Mouse (Mus musculus): ENCODE data around the gene Ppp2r5e. TPM values are rescaled to one million over a fixed set of nuclear protein-coding genes. Genes with fewer than 3 reads are reported as not detected.

Ppp2r5e gene
- polyA plus RNA-seq, 1 experiment from 2014 or later = 19.9 TPM

- TF ChIP-seq CTCF (IDR thresholded peaks at IDR 0.05; ENCODE audit: low read depth) = no peak
Measured at GRCm38 (mm10) chr12:75515301-75515906, 80.6 kb downstream of the Ppp2r5e start.

GRCm38 (mm10) chr12:75511520-75511919, 84.5 kb downstream of the Ppp2r5e start:
- Histone ChIP-seq H3K4me2 (no peak overlapping the region), H3K36me3 (ENCODE audit: insufficient read depth) (peaks cover 16% of the 10 kb centered on the region; the same call in 1 of the 2 replicates), H3K27ac (ENCODE audit: low read depth) (no peak overlapping the region), H3K9me3 (ENCODE audit: low read depth, low read length) (no peaks in the 10 kb centered on the region), H3K27me3 (ENCODE audit: insufficient read depth, low read length) (no peaks in the 10 kb centered on the region), H3K4me1 (ENCODE audit: insufficient read depth) (no peaks in the 10 kb centered on the region), H3K4me3 (ENCODE audit: low read depth, low read length) (no peak overlapping the region), H3K9ac (no peak overlapping the region)
- ATAC-seq (ENCODE audit: insufficient read depth) (no peak), DNase-seq (no peak)
- no peak for TF ChIP-seq CTCF (IDR thresholded peaks at IDR 0.05; ENCODE audit: low read depth)
- 90% methylated on average over 2 of the region's 2 CpGs for WGBS

More at GRCm38 (mm10) chr12:75515301-75515906, 80.6 kb downstream of the Ppp2r5e start:
- DNase-seq (no peak), ATAC-seq (ENCODE audit: insufficient read depth) (no peak)
- Histone ChIP-seq H3K9ac (no peak overlapping the region), H3K36me3 (ENCODE audit: insufficient read depth) (peaks cover 16% of the 10 kb centered on the region; the same call in 1 of the 2 replicates), H3K4me1 (ENCODE audit: insufficient read depth) (no peaks in the 10 kb centered on the region), H3K4me2 (no peak overlapping the region), H3K27ac (ENCODE audit: low read depth) (no peak overlapping the region), H3K4me3 (ENCODE audit: low read depth, low read length) (no peak overlapping the region), H3K27me3 (ENCODE audit: insufficient read depth, low read length) (no peaks in the 10 kb centered on the region), H3K9me3 (ENCODE audit: low read depth, low read length) (no peaks in the 10 kb centered on the region)
- 66% methylated on average over 10 of the region's 10 CpGs for WGBS

GRCm38 (mm10) chr12:75504991-75505650, 90.9 kb downstream of the Ppp2r5e start:
- no peak overlapping the region for H3K9ac ChIP-seq
- no peak overlapping the region for H3K27ac ChIP-seq (ENCODE audit: low read depth)
- no peak overlapping the region for H3K4me2 ChIP-seq
- WGBS = 49% methylated on average over 6 of the region's 6 CpGs
- no peaks in the 10 kb centered on the region for H3K36me3 ChIP-seq (ENCODE audit: insufficient read depth)
- no peaks in the 10 kb centered on the region for H3K4me1 ChIP-seq (ENCODE audit: insufficient read depth)
- no peak overlapping the region for H3K4me3 ChIP-seq (ENCODE audit: low read depth, low read length)
- no peak for DNase-seq
- H3K27me3 ChIP-seq (ENCODE audit: insufficient read depth, low read length) = no peaks in the 10 kb centered on the region
- TF ChIP-seq CTCF (IDR thresholded peaks at IDR 0.05; ENCODE audit: low read depth) = no peak
- no peaks in the 10 kb centered on the region for H3K9me3 ChIP-seq (ENCODE audit: low read depth, low read length)
- no peak for ATAC-seq (ENCODE audit: insufficient read depth)

GRCm38 (mm10) chr12:75502664-75503063, 93.4 kb downstream of the Ppp2r5e start:
- Histone ChIP-seq H3K27me3 (ENCODE audit: insufficient read depth, low read length) (no peaks in the 10 kb centered on the region), H3K9ac (no peak overlapping the region), H3K4me2 (no peak overlapping the region), H3K4me1 (ENCODE audit: insufficient read depth) (no peaks in the 10 kb centered on the region), H3K36me3 (ENCODE audit: insufficient read depth) (no peaks in the 10 kb centered on the region), H3K4me3 (ENCODE audit: low read depth, low read length) (no peak overlapping the region), H3K27ac (ENCODE audit: low read depth) (no peak overlapping the region), H3K9me3 (ENCODE audit: low read depth, low read length) (no peaks in the 10 kb centered on the region)
- DNase-seq (no peak), ATAC-seq (ENCODE audit: insufficient read depth) (no peak)
- TF ChIP-seq CTCF (IDR thresholded peaks at IDR 0.05; ENCODE audit: low read depth) = no peak
- 83% methylated on average over 4 of the region's 4 CpGs for WGBS

- H3K9ac ChIP-seq = no peak overlapping the region
- H3K4me3 ChIP-seq (ENCODE audit: low read depth, low read length) = no peak overlapping the region
- 81% methylated on average over 1 of the region's 1 CpGs for WGBS
Measured at GRCm38 (mm10) chr12:75497698-75498097, 98.3 kb downstream of the Ppp2r5e start.

GRCm38 (mm10) chr12:75495636-75496035, 100.4 kb downstream of the Ppp2r5e start:
- Histone ChIP-seq H3K27ac (ENCODE audit: low read depth) (no peak overlapping the region), H3K9me3 (ENCODE audit: low read depth, low read length) (no peaks in the 10 kb centered on the region), H3K27me3 (ENCODE audit: insufficient read depth, low read length) (no peaks in the 10 kb centered on the region), H3K4me3 (ENCODE audit: low read depth, low read length) (no peak overlapping the region), H3K9ac (no peak overlapping the region), H3K4me1 (ENCODE audit: insufficient read depth) (no peaks in the 10 kb centered on the region), H3K4me2 (no peak overlapping the region), H3K36me3 (ENCODE audit: insufficient read depth) (no peaks in the 10 kb centered on the region)
- TF ChIP-seq CTCF (IDR thresholded peaks at IDR 0.05; ENCODE audit: low read depth) = no peak
- ATAC-seq (ENCODE audit: insufficient read depth) (no peak), DNase-seq (no peak)
- 90% methylated on average over 3 of the region's 3 CpGs for WGBS

More at GRCm38 (mm10) chr12:75497698-75498097, 98.3 kb downstream of the Ppp2r5e start:
- Histone ChIP-seq H3K27me3 (ENCODE audit: insufficient read depth, low read length) (no peaks in the 10 kb centered on the region), H3K27ac (ENCODE audit: low read depth) (no peak overlapping the region), H3K36me3 (ENCODE audit: insufficient read depth) (no peaks in the 10 kb centered on the region), H3K4me1 (ENCODE audit: insufficient read depth) (no peaks in the 10 kb centered on the region), H3K4me2 (no peak overlapping the region), H3K9me3 (ENCODE audit: low read depth, low read length) (no peaks in the 10 kb centered on the region)
- DNase-seq (no peak), ATAC-seq (ENCODE audit: insufficient read depth) (no peak)
- TF ChIP-seq CTCF (IDR thresholded peaks at IDR 0.05; ENCODE audit: low read depth) = no peak

GRCm38 (mm10) chr12:75494643-75495042, 101.4 kb downstream of the Ppp2r5e start:
- Histone ChIP-seq H3K9ac (no peak overlapping the region), H3K36me3 (ENCODE audit: insufficient read depth) (0 out of 2 replicates have a peak, but pooled peaks cover 3% of the 10 kb centered on the region), H3K27ac (ENCODE audit: low read depth) (no peak overlapping the region; the same call in 1 of the 2 replicates), H3K9me3 (ENCODE audit: low read depth, low read length) (no peaks in the 10 kb centered on the region), H3K4me1 (ENCODE audit: insufficient read depth) (no peaks in the 10 kb centered on the region), H3K27me3 (ENCODE audit: insufficient read depth, low read length) (no peaks in the 10 kb centered on the region), H3K4me2 (no peak overlapping the region), H3K4me3 (ENCODE audit: low read depth, low read length) (no peak overlapping the region)
- no peak for TF ChIP-seq CTCF (IDR thresholded peaks at IDR 0.05; ENCODE audit: low read depth)
- DNase-seq = no peak
- ATAC-seq (ENCODE audit: insufficient read depth) = no peak
- 83% methylated on average over 3 of the region's 3 CpGs for WGBS
